Mouse (Mus musculus) yolk sac, embryonic 10.5 days (tissue): Measurements from ENCODE around the gene Kif3b.

Experiments
- DNase-seq: peaks from one replicate; pipeline ENCODE4 v3.0.0-alpha.2; 2017; ENCODE audit warnings: low spot score

Kif3b gene

GRCm38 (mm10) chr2:153298460-153298859 is 7.2 kb downstream of the Kif3b start:
- no peak for DNase-seq

DNA sequence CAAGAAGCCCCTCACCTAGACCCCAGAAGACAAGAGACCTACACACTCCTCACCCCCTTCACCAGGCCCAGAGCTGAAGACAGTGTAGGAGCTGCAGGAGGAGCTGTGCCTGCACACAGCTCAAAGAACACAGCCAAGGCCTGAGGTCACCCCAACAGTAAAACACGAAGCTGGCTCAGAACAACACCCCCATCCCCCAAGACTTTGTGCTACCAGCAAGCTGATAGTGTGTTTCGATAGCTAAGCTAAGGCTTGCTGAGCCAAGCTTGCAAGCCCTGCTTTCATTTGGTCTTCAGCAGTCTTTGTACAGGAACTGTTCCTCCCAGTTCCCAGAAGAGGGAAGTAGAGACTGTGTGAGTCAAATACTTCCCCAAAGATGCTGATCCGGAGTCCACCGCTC is 7.7 kb downstream of the Kif3b start:
- DNase-seq, result no peak

- no peak for DNase-seq
These were observed 9.9 kb downstream of the Kif3b start for GRCm38 (mm10) chr2:153301123-153301522.

DNA sequence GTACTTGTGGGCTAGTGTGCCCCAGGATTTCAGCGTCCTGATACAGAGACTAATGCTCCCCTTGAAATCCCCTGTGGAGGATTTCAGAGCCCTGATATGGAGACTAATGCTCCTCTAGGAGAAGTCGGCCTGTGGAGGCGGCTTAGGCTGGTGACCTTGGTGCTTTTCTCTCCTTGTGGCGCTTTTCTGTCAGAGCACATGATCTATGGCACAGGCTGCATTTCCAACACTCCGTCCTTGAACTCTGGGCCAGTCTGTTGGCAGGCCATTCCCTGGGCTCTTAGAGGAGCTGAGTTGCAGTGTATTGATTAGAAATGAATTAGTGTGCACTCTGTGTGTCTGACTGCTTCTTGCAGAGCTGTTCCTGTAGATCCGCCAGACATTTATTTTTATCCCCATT is 14.0 kb downstream of the Kif3b start:
- no peak for DNase-seq

GRCm38 (mm10) chr2:153308586-153308985 is 17.4 kb downstream of the Kif3b start:
- no peak for DNase-seq

DNA sequence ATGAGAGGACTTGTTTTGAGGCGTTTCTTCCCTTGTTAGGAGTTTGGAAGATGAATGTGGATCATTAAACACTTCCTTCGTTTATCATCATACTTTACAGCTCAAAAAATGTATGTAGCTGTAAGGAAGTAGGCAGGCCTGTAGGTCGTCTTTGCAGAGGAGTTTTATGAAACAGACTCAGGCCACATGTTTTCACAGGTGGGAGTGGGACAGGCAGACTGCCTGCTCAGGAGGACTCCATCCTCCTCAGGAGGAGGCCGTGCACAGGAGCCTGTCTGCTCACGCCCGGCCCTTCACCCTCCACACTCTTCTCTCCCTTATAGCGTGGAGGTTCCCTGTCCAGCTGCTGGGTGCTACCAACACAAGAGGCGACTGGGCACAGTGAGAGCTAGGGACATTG is 17.9 kb downstream of the Kif3b start:
- no peak for DNase-seq

- DNase-seq, result no peak
These were observed 19.0 kb downstream of the Kif3b start for GRCm38 (mm10) chr2:153310228-153310627.

- no peak for DNase-seq
These were observed 21.7 kb downstream of the Kif3b start for GRCm38 (mm10) chr2:153312884-153313283.

DNA sequence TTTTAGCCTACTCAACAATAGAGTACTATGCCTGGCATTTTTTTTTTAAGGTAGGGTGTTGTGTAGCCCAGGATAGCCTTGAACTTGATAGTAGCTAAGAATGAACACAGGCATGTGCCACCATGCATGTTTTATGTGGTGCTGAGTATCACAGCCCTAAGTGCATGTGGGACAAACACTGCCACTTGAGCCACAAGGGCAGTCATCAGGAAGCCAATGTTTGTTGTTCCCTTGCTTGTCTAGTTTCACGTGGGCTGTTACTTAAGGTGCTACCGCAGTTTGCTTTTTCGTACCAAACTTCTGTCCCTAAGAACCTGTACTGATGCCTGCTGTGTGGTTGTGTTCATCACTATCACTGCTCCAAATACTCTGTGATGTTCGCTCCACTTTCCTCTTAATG is 27.2 kb downstream of the Kif3b start:
- no peak for DNase-seq

GRCm38 (mm10) chr2:153319036-153319643 is 27.9 kb downstream of the Kif3b start:
- DNase-seq, result no peak

- DNase-seq, result no peak
These were observed 34.6 kb downstream of the Kif3b start for GRCm38 (mm10) chr2:153325706-153326376.

DNA sequence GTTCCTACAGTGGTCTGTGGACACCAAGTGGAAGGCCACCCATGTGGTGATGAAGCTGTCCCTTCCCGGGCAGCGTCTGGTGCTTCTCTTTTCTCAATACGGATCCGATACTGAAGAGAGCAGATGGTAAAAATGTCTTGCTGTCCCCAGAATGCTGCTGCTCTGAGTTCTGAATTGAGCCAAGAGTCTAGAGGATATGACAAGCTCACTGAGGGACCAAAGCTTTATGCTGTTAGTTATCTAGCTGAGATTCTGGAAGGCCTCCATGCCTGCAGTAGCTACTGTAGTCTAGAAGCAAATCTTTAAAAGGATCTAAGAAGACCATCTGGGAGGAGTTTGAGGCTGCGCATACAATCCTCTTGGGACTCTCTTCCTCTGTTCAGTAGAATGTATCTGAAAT is 41.1 kb downstream of the Kif3b start:
- DNase-seq, result no peak

DNA sequence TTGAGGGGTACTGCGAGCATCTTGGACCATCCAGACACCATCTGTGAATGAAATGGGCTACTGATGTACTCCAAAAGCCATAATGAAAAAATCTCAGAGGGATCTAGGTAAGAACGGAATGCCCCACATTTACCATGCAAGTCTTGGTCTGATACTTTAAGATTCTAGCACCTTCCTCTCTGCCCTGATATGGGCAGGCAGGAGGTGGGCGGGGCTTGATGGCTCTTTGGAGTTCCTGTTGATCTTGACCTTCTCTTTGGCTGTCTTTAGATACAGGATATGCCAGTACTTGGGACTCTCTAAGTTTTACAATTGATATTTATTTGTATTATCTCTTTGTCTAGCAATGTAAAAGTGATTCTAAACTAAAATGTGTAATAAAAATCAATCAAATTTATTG is 41.8 kb downstream of the Kif3b start:
- no peak for DNase-seq

DNA sequence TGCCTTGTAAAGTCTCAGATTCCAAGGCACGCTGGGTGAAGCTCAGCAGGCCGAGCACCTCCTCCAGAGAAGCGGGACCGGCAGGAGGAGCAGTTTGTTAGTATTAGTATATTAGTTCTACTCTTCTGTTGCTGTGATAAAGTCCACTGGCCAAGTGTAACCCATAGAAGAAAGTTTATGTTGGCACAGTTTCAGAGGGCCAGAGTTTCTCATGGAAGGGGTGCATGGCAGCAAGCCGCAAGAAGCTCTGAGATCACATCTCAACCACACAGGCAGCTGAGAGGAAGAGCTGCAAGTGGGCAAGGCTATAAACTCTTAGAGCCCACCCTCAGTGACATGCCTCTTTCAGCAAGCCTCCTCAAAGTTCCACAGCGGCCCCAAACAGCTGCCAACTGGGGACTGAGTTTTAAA is 42.6 kb downstream of the Kif3b start:
- no peak for DNase-seq

GRCm38 (mm10) chr2:153334281-153334680 is 43.1 kb downstream of the Kif3b start:
- DNase-seq, result no peak

DNA sequence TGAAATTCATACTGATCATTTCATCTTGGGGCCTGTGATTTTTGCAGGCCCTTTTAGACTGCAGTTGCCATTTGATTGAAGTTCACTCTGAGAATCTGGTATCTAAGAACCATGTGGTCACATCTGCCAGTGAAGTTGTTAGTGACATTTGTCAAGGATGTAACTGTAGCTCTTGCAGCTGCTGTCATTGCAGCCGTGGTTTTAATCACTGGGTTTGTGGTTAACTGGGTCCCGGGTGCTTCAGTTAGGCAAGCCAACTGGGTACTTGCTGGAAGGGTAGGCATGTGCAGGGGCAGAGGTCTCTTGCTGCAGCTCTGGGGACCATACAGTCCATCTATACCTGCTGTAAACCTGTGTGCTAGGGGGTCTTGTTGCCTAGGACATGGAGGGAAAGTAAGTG is 44.9 kb downstream of the Kif3b start:
- no peak for DNase-seq

- DNase-seq, result no peak
These were observed 47.4 kb downstream of the Kif3b start for GRCm38 (mm10) chr2:153338361-153339350.

DNA sequence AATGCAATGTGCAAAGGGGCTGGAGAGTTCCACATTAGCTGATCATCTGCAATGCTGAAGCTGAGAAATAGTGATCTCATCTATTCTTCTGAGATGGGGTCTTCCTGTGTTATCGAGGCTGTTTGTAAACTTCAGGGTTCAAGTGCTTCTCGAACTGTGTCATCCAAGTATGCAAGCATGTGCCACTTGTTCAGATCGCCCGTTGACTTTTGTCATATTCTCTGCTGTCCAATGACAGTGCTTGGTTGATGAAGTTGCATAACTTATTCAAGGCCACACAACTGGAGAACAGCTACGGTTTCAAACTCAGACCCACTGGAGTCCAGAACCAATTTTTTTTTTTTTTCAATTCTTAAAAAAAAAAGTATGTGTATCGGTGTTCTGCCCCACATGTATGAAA is 51.0 kb downstream of the Kif3b start:
- DNase-seq, result no peak

DNA sequence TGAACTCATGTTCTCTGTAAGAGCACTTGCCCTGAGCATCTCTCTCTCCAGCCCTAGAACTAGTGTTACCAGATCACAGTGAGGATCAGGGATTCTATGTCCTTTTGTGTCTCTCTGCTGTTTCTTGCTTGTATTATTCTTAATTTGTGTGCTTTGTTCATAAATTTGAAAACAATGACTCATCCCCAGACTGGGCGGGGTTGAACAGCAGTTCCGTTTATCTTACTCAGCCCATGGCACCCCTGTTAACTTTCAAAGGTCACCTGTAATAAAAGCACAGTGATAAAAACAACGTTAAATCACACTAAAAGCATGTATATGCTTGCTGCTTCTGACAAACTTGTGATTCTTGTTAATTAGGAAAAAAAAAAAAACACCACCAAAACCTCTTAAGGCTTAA is 51.4 kb downstream of the Kif3b start:
- DNase-seq, result no peak

DNA sequence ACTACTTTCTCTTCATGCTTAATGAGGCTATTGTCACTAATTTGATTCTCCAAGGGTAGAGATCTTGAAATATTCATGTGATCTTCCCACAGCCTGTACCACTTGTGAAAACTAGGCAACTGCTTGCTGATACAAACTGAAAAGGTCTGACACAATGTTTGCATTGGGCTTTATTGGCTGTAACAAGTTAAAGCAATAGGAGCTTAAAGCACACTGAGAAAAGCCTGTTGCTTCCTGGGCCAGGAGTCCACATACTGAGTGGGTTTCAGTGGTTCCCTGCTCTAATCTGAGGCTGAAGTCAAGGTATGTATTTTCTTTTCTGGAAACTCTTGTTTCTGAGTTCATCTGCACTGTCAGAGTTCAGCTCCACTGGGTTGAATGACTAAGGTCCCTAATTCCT is 52.0 kb downstream of the Kif3b start:
- DNase-seq, result peak; percentile 27

- no peak for DNase-seq
These were observed 53.8 kb downstream of the Kif3b start for GRCm38 (mm10) chr2:153345071-153345453.

DNA sequence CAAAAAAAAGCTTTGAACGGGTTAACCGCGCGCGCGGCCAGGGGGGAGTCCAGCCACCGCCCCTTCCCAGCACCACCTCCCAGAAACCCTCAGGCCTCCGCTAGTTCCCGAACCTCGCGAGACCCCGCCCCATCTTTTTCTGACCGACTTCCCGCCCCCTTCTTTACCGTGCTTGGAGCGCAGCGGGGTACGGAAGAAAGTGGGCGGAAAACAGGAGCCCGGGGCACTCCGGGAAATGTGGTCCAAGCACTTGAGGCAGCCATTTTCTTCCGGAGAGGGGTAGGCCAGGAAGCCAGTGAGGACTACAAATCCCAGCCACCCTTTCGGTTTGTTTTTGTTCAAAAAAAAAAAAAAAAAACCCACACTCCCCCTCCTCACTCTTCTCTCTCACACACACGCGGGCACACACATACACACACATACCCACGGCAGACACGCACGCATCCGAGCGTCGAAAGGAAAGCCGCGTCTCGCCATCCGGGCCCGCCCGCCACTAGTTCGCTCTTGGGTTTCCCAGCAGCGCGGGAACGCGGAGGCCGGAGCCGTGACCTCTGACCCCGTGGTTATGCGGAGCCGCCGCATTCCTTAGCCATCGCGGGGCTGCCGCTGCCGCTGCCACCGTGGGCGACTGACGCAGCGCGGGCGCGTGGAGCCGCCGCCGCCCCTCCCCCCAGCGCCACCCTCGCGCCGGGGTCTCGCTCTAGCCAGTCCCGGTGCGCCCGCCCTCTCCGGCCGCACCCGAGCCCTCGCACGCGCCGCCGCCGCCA is 54.4 kb downstream of the Kif3b start, which contains the start of gene Asxl1:
TSS of gene Asxl1 (plus strand) at position 376 of the 767 bp plus-strand sequence.
- DNase-seq, result peak; percentile 99
